Mouse (Mus musculus) left cerebral cortex, adult 2 months (tissue): ENCODE results near the gene Dhx16. TPM values are rescaled to one million over a fixed set of nuclear protein-coding genes. Genes with fewer than 3 reads are reported as not detected.

Source experiments
- DNase-seq, 2 experiments: peaks; one replicate each; pipeline ENCODE4 v3.0.0; 2021 to 2022; ENCODE audit warnings: low spot score in 2 of 2, mixed read lengths in 1 of 2; ENCODE audit errors: extremely low spot score in 1 of 2
- H3K27ac ChIP-seq: fragments of 200-600 bp; 2 replicates; pipeline ENCODE4 v1.8.1; 2022
- H3K4me3 ChIP-seq: fragments of 200-600 bp; 2 replicates; pipeline ENCODE4 v1.8.1; 2022
- CTCF ChIP-seq: fragments of 200-600 bp; IDR thresholded peaks from 2 replicates; pipeline ENCODE4 v1.8.1; 2022; ENCODE audit warnings: antibody characterized with exemption, mild to moderate bottlenecking, moderate library complexity
- intact Hi-C: fragments of 180-260 bp; cut with DNase I; formaldehyde crosslinking; loops from one replicate; pipeline ENCODE4 v1.15.1; 2025
- total RNA-seq, 2 experiments: library from RNA; stranded (reverse); gene quantifications; 2 replicates each; pipeline ENCODE4 v1.2.3; 2021

Dhx16 gene
- total RNA-seq, 2 experiments from 2014 or later = 30.0 to 39.7 TPM

DNA sequence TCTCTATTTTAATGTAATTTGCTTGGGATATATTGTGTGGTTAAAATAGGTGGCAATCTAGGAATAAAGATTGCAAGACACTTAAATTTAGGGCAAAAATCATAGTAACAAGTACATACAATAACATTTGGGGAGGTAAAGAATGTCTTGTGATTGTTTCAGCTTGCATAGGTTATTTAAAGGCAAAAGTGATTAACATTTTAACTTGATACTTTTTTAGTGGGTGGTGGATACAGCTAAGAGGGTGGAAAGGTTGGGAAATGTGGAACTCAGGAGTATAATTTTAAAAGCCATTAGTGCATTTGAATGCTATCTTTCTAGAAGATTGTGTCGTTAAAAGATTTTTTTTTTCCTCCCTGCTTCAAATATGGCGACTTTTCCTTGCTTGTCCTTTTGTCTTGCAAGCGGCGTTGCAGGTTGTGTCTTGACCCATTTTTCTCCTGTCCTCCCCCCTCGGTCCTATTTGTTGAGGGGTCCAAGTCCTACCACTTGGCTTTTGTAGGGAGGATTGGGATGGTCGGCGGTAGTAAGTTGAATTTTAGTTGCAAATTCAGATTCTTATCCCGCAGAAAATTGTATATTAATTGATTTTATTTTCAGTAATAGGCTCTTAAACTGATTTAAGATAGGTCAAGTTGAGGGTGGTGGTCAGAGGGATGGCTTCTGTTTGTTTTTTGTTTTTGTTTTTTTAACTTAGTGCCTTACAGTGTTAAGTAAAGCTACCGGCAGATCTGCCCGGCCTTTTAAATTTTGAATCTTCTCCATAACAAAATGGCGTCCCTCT is 38.8 kb downstream of the Dhx16 start:
- intact Hi-C loops = loop anchor here (5.0 kb wide), 1 partner anchor 81 kb away; the partner anchor contains the start of gene Tubb5
- DNase-seq = no peak
- H3K4me3 ChIP-seq = peak overlapping the region; percentile 75
- peak overlapping the region; percentile 100 for H3K27ac ChIP-seq
- TF ChIP-seq CTCF = no peak

DNA sequence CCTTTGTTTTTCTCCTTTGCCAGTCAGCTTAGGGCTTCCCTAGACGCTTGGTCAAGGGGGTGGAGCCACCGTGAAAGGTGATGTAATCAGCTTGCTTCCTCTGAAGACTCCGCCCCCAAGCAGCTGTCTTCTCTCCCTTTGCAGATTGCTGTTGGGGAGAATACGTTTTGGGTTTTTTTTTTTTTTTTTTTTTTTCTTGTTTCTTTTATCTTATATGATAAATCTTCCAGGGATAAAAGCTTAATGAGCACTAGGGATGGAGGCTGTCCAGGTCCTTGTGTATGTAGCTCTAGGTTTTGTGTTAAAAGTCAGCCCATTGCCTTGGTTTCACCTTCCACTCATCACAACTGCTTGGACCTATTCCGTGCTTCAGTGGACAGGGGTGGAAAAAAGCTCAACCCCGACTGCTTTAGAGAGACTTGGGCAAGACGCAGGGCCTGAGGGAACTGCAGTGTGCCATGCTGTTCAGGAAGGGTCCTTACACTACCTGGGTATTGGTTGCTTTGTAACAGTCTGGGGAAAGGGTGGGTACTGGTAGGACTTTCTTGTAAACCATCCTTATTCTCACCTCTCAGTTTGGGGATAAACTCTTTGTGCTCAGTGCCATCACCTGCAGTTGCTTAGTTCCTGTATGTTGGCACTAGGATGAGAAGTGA is 39.6 kb downstream of the Dhx16 start:
- TF ChIP-seq CTCF = no peak
- intact Hi-C loops = loop anchor here (5.0 kb wide), 1 partner anchor 82 kb away; the partner anchor contains the start of gene Tubb5
- H3K27ac ChIP-seq = peak overlapping the region; percentile 100
- peak overlapping the region; percentile 75 for H3K4me3 ChIP-seq
- peak; percentile 86 to 91 for DNase-seq

DNA sequence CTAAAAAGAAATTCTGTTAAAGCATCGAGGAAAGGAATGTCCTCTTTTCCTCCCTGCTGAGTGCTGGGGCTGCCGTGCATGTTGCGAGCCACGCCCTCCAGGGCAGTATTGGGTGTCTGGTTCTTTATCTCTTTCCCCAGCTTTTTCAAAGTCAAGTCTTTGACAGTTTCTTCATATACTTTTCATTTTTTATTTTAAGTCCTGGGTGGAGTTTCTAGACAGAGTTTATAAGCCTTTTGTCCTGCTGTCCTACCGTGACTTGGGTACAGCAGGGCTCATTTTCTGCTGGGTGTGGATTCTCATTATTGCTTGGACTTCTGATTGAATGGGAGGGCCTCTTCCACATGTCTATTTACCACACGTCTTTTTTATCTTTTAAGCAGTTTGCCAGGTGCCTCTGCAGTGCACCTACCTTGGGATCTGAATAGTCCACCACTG is 40.3 kb downstream of the Dhx16 start:
- Histone ChIP-seq H3K4me3 (peak overlapping the region; percentile 47), H3K27ac (peak overlapping the region; percentile 100)
- intact Hi-C loops = loop anchor here (5.0 kb wide), 1 partner anchor 83 kb away; the partner anchor contains the start of gene Tubb5
- no peak for TF ChIP-seq CTCF
- no peak for DNase-seq

DNA sequence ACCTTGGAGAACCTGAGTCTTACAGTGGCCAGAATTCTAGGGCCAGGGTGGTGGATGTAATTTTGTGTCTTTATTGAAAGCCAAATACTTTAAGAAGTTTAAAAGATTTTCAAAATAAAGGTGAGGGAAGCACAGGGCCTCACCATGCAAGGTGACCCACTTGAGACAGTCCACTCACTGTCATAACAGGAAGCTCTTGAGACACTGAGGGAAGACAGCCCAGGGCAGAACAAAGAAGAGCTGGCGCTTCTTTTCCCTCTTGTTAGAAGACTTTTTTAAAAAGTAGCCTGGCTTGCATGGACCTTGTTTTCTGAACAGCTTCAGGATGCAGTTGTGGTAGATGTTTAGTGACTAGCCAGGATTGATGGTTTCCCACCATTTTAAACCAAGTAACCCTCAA is 40.8 kb downstream of the Dhx16 start:
- intact Hi-C loops = no loop called here
- peak overlapping the region; percentile 100; the same call in 1 of the 2 replicates for H3K27ac ChIP-seq
- no peak for TF ChIP-seq CTCF
- no peak for DNase-seq
- H3K4me3 ChIP-seq = peak overlapping the region; percentile 47; the same call in 1 of the 2 replicates

DNA sequence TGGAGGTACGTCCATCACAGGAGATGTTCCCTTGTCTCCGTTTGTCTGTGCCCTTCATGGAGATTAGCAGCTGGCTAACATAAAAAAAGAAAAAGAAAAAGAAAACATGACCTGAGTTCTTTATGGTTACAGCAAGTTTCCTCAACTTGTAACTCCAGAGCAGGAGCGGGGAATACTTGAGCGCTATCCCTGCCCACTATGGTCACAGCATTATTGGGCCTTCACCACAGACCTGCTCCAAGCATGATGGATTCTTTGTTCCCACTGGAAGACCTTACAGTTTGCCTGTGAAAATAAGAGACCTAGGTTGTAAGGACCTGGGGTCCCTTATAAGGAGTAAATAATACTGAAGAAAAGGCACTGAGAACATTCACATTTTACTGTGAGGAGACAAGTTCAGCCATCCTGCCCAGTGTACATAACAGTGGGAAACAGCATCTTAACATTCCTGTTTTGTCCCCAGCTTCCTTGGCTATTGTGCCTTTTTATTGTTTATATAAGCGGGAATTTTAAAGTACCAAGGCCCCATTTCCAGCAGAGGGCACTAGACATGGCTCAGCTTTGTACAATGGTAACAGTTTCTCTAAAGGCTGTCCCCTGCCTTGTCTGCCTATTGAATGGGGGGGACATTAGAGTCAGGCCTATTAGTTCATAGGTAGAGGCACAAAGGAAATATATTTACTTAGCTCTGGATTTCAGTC is 41.4 kb downstream of the Dhx16 start:
- intact Hi-C loops = no loop called here
- TF ChIP-seq CTCF = peak; percentile 75
- no peak for DNase-seq
- Histone ChIP-seq H3K4me3 (no peak overlapping the region), H3K27ac (peak overlapping the region; percentile 51)

DNA sequence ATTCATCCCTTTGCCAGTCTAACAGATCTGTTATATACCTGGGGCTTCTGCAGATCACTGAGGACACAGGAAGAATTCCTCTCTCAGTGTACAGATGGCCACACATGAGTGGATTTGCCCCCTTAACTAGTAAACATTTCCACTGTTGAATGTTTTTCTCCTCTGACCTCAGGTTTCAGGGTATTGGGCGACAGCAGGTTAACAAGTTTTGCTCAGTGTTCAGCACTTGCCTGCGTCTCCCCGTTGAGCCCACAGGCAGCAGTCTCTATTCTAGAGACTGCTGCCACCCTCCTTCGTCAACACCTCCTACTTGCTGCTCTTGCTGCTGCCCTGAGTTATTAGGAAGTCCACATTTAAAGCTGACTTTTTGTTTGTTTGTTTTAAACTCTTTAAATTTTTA is 42.1 kb downstream of the Dhx16 start:
- H3K27ac ChIP-seq = no peak overlapping the region
- no peak for DNase-seq

DNA sequence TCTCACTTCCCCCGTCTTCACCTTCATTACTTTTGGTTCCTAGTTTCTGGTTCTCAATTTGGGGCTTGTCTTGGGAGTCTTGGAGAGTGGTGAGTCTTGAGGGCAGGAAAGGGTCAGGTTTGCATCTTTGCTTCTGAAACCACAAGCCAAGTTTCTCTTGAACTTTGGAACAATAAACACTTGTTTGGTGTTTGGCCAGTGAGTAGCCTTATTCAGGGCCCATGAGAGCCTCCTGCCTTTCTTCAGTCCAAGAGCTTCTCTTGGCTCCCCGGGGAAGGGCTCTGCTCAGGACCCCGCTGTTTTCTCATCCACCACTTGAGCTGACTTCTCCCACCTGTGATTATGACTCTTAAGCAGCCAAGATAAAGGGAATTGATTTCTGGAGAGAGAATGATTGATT is 42.9 kb downstream of the Dhx16 start:
- DNase-seq = no peak
- no peak overlapping the region for H3K27ac ChIP-seq
- H3K4me3 ChIP-seq = no peak overlapping the region
- TF ChIP-seq CTCF = no peak
- intact Hi-C loops = no loop called here

More for the DNA sequence above, 42.1 kb downstream of the Dhx16 start:
- no peak overlapping the region for H3K4me3 ChIP-seq
- intact Hi-C loops = no loop called here
- no peak for TF ChIP-seq CTCF

DNA sequence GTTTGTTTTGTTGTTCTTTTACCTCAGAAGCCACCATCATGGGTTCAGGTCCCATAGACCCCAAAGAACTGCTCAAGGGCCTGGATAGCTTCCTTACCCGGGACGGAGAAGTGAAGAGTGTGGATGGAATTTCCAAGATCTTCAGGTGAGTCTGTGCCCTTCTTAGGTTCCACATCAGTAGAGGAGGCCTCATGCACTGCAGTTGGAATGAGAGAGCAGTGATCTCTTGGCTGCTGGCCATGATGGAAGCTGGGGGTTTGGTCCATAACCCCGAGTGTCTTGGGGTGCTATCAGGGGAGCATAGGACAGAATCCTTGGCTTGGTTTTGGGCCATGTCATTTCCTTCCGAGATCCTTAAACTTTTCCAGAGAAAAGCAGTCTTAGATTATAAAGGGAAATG is 43.7 kb downstream of the Dhx16 start:
- no peak for TF ChIP-seq CTCF
- DNase-seq = no peak
- intact Hi-C loops = no loop called here
- no peak overlapping the region for H3K27ac ChIP-seq
- H3K4me3 ChIP-seq = no peak overlapping the region

DNA sequence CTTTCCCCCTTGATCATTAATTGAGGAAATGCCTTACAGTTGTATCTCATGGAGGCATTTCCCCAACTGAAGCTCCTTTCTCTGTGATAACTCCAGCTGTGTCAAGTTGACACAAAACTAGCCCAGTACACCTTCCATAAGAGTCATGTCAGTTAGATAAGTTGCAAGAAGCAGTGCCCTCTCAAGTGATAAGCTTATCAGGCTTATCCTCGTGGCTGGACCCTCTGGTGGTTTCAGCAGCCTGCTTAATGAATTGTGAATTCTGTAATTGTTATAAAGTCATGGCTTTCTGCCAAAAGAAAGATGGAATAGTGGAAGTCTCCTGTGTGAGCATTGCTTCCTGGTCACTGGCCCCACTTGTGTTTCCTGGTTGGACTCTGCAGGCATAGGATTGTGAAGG is 47.9 kb downstream of the Dhx16 start:
- intact Hi-C loops = loop anchor here (5.0 kb wide), 1 partner anchor 40 kb away; the partner anchor contains the start of gene Abcf1

DNA sequence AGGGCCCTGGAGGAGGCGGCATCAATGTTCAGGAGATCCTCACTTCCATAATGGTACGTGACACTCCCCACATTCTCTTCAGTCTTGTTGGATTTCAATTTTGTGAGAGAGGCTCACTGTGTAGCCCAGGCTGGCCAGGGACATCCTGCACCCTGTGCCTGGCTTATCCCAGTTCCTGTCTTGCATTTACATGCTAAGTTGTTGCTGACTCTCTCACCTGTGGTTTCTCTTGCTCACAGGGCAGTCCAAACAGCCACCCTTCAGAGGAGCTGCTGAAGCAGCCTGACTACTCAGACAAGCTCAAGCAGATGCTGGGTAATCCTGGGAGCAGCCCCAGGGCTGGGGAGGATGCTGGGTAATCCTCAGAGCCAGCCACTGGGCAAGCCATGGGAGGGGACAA is 49.9 kb downstream of the Dhx16 start:
- Histone ChIP-seq H3K27ac (no peak overlapping the region), H3K4me3 (no peak overlapping the region)
- intact Hi-C loops = loop anchor here (5.0 kb wide), 1 partner anchor 38 kb away; the partner anchor contains the start of gene Abcf1
- TF ChIP-seq CTCF = no peak
- DNase-seq = no peak

More for the DNA sequence above, 47.9 kb downstream of the Dhx16 start:
- Histone ChIP-seq H3K27ac (no peak overlapping the region), H3K4me3 (no peak overlapping the region)
- no peak for DNase-seq
- TF ChIP-seq CTCF = no peak

DNA sequence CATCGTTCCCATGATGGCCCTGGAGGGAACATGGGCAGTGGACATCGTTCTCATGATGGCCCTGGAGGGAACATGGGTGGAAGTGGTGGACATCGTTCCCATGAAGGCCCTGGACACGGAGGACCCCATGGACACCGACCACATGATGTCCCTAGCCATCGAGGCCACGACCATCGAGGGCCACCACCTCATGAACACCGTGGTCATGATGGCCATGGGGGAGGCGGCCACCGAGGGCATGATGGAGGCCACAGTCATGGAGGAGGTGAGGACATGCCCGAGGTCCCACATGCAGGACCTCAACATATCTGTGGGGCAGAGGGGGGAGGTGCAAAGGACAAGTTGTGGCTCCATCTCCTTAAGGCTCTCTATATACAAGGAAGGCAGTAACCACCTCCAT is 51.0 kb downstream of the Dhx16 start:
- intact Hi-C loops = loop anchor here (10.0 kb wide), 1 partner anchor 134 kb away; no protein-coding TSS in a partner anchor
- Histone ChIP-seq H3K27ac (no peak overlapping the region), H3K4me3 (no peak overlapping the region)
- DNase-seq = no peak
- no peak for TF ChIP-seq CTCF
